In the genomic region with DNA sequence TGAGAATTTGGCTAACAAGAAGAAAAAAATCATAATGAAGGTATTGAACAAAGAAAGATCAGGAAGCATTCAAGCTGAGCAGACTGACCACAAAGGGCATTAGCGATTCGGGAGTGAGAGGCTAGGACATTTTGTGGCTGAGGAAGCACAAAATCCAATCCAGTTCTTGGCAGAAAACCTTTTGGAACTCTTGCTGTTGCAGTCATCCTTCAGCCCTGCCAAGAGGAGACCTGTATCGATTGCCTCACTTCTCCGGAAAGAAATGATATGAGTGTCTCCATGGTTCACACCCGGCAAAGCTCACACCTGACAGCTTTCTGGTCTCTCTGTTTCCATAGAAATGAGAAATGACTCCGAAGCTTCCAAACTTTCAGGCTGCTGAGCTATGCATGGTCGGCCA, we compare ENCODE assay signal across 15 mouse cellular contexts.
"Had no signal": no experiment of that assay in that cellular context is flagged by ENCODE, and none has a peak within 500 bp of the region (broad histone marks: within the 10 kb centered on the region; RNA-seq: fewer than 3 reads in every experiment).

No protein-coding gene starts in this region.

- H3K4me3 ChIP-seq: kidney, embryonic 15.5 days; limb, embryonic 12.5 days; liver, embryonic 13.5 days; lung, embryonic 15.5 days; megakaryocyte, embryonic 14.5 days had no signal

- DNase-seq: kidney, postnatal 25 days; liver; liver, embryonic 13.5 days; liver, postnatal 0 days; lung, postnatal 14 days; right cerebral cortex, adult 18-20 months; right cerebral cortex, postnatal 25 days; thymus, adult 18-20 months; thymus, postnatal 14 days had no signal

- ATAC-seq: liver, postnatal 0 days; midbrain, embryonic 16.5 days had no signal

- H3K27ac ChIP-seq: kidney, embryonic 15.5 days; limb, embryonic 12.5 days; liver, embryonic 13.5 days; lung, embryonic 15.5 days; macrophage had no signal
